Mouse (Mus musculus): Measurements from ENCODE around the gene Pa2g4. TPM values are rescaled to one million over a fixed set of nuclear protein-coding genes. Genes with fewer than 3 reads are reported as not detected.
A peak's percentile ranks its signal among the peaks of the same experiment; 100 is the strongest.
"Not testable (repeated sequence)": the region's sequence is repeated elsewhere in the genome, so short reads cannot be mapped to it uniquely, and the experiment has no call there.

Pa2g4 gene
- polyA plus RNA-seq (2015; fragmentation: Nextera tagmentation; extraction: Ambion mirVana), result 205 and 210 TPM in 2 replicates

DNA sequence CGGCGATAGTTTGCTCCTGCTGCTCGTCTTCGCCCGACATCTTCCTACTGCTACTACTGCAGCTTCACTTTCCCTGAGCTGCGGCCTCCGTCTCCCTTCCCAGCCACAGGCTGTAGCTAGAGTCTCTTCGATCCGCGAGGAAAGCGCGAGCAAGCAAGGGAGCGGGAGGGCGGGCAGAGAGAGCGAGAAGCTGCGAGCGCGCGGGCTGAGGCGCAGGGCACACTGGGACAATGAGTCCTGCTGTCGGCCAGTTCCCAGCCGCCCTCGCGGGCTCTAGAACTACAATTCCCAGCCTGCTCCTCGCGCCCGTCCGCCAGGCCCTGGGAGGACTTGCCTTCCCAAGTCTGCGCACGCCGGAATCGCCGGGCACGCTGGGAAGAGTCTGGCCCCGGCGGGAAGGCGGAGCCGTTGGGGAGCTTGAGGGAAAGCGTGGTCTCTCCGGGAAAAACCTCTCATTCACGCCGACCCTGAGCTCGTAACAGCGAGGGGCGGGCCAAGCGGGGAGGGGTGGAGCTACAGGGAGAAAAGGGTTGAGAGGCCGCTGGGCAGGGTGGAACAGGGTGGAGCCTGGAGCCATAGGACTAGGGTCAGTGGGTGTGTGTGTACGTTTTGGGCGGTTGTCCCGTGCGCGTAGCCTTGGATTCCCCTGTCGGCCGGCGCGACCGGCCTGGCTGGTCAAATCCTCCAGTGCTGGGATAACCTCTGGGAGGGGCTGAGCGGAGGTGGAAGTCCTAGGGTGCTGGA, at the start of gene Pa2g4:
Gene Pa2g4, minus strand, starts transcription at position 200 of the 744 bp plus-strand sequence.
- under 1% methylated on average over 58 of the region's 58 CpGs for WGBS
- Histone ChIP-seq H3K27me3 (replicated peaks) (no peaks in the 10 kb centered on the region), H3K4me3 (replicated peaks) (peak within 1 kb of the TSS; percentile 90), H3K9me3 (no peaks in the 10 kb centered on the region), H3K9ac (peak within 1 kb of the TSS; percentile 96), H3K4me2 (replicated peaks) (peak within 1 kb of the TSS; percentile 88), H3K36me3 (peaks cover 7% of the 10 kb centered on the region; the same call in 1 of the 2 replicates), H3K4me1 (replicated peaks) (peaks cover 10% of the 10 kb centered on the region), H3K27ac (peak within 1 kb of the TSS; percentile 93)
- ATAC-seq, result peak; percentile 99

DNA sequence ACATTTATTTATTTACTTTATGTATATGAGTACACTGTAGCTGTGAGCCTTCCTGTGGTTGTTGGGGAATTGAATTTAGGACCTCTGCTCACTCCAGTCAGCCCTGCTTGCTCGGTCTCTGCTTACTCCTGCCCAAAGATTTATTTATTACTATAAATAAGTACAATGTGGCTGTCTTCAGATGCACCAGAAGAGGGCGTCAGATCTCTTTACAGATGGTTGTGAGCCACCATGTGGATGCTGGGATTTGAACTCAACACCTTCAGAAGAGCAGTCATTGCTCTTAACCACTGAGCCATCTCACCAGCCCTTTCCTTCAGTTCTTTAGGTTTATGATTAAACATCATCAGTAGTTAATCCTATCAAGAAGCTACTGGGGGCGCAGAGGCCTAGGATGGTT, 49.1 kb upstream of the Pa2g4 start:
- no peaks in the 10 kb centered on the region for H3K36me3 ChIP-seq
- H3K9ac ChIP-seq, result no peak overlapping the region
- H3K4me1 ChIP-seq (replicated peaks), result 0 out of 2 replicates have a peak, but pooled peaks cover 3% of the 10 kb centered on the region
- WGBS, result 57% methylated on average over 3 of the region's 3 CpGs
- H3K4me3 ChIP-seq (replicated peaks), result no peak overlapping the region
- no peak overlapping the region for H3K4me2 ChIP-seq (replicated peaks)
- H3K27me3 ChIP-seq (replicated peaks), result no peaks in the 10 kb centered on the region
- H3K9me3 ChIP-seq, result no peaks in the 10 kb centered on the region
- H3K27ac ChIP-seq, result no peak overlapping the region
- ATAC-seq, result no peak

DNA sequence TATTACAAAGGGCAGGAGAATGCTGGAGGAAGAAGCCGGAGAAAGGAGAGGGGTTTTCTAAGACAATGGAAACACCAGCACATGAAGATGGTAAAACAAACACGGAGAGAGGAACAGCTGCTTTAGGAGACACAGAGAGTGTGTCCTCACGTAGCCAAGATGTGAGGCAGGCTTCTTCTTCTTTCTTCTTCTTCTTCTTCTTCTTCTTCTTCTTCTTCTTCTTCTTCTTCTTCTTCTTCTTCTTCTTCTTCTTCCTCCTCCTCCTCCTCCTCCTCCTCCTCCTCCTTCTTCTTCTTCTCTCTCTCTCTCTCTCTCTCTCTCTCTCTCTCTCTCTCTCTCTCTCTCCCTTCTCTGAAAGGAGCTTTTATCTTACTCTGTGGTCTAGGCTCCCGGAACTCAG, 48.0 kb upstream of the Pa2g4 start:
- H3K4me2 ChIP-seq (replicated peaks); H3K9me3 ChIP-seq; H3K9ac ChIP-seq; H3K27ac ChIP-seq; ATAC-seq; H3K36me3 ChIP-seq; H3K27me3 ChIP-seq (replicated peaks); H3K4me1 ChIP-seq (replicated peaks); H3K4me3 ChIP-seq (replicated peaks): not testable (repeated sequence)
- 47% methylated on average over 4 of the region's 4 CpGs for WGBS

DNA sequence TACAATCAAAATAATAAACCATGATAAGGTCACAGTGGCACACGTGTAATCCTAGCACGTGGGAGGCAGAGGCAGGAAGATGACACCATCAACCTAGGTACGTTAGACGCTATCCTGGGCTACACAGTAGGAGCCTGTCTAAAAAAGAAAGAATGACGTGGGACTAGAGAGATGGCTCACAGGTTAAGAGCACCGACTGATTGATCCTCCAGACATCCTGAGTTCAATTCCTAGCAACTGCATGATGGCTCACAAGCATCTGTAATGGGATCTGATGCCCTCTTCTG, 47.3 kb upstream of the Pa2g4 start:
- 36% methylated on average over 6 of the region's 6 CpGs for WGBS
- Histone ChIP-seq H3K36me3 (no peaks in the 10 kb centered on the region), H3K9ac (no peak overlapping the region)

DNA sequence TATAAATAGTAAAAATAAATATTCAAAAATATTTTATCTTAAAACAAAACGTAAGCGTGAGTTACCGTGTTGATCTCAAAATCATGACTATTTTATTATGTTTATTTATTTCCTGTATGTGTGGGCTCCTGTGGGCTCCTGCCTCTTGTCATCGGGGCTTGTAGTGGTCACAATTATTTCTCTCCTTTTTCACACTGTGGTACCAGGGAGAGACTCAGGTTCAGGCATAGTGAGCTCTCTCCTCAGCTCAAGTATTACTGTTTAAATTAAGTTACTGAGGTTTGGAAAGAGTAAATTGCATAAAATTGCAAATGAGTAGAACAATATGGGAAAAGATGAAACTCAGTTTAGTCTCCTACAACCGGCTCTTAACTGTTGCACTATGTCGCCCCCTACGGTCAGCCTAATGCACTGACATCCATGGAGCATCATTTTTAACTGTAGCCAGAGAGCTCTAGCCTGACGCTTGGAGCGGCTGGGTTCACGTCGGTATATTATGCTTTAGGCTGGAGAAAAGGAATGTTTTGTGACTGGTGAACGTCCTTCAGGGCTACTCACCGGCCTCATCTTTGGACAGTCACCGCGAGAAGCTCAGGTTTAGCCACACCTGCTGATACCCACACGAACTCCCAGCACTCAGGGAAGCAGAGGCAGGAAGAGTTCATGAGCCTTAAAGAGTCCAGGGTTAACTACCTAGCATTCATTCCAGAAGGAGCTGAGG, 46.8 kb upstream of the Pa2g4 start:
- peak overlapping the region; percentile 37; the same call in 1 of the 2 replicates for H3K4me2 ChIP-seq (replicated peaks)

More for the DNA sequence above, 47.3 kb upstream of the Pa2g4 start:
- Histone ChIP-seq H3K9me3 (no peaks in the 10 kb centered on the region), H3K27ac (no peak overlapping the region), H3K4me3 (replicated peaks) (no peak overlapping the region), H3K4me1 (replicated peaks) (0 out of 2 replicates have a peak, but pooled peaks cover 3% of the 10 kb centered on the region), H3K27me3 (replicated peaks) (no peaks in the 10 kb centered on the region), H3K4me2 (replicated peaks) (no peak overlapping the region)
- peak; percentile 32; the same call in 1 of the 2 replicates for ATAC-seq

DNA sequence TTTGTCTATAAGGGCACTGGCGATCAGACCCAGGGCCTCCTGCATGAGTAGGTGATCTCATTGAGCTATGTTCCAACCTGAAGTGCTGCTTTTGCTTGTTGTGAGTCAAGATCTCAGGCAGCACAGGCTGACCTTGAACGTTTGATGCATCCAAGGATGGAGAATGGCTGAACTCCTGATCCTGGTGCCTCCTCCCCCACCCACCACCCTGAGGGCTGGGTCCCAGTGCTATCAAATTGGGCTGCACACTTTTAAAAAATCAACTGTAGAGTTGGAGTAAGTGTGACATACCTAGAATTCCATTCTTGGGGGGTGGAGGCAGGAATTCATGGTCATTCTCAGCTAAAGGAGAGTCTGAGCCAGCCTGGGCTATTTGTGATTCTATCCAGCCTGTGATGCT, 40.7 kb upstream of the Pa2g4 start:
- no peak overlapping the region for H3K4me3 ChIP-seq (replicated peaks)
- WGBS, result 37% methylated on average over 2 of the region's 2 CpGs

More for the DNA sequence above, 46.8 kb upstream of the Pa2g4 start:
- H3K27me3 ChIP-seq (replicated peaks), result no peaks in the 10 kb centered on the region
- WGBS, result 14% methylated on average over 16 of the region's 16 CpGs
- H3K9me3 ChIP-seq, result no peaks in the 10 kb centered on the region
- H3K4me1 ChIP-seq (replicated peaks), result 0 out of 2 replicates have a peak, but pooled peaks cover 3% of the 10 kb centered on the region
- no peak overlapping the region for H3K9ac ChIP-seq
- H3K27ac ChIP-seq, result no peak overlapping the region
- no peaks in the 10 kb centered on the region for H3K36me3 ChIP-seq
- H3K4me3 ChIP-seq (replicated peaks), result no peak overlapping the region
- peak; percentile 78 for ATAC-seq

DNA sequence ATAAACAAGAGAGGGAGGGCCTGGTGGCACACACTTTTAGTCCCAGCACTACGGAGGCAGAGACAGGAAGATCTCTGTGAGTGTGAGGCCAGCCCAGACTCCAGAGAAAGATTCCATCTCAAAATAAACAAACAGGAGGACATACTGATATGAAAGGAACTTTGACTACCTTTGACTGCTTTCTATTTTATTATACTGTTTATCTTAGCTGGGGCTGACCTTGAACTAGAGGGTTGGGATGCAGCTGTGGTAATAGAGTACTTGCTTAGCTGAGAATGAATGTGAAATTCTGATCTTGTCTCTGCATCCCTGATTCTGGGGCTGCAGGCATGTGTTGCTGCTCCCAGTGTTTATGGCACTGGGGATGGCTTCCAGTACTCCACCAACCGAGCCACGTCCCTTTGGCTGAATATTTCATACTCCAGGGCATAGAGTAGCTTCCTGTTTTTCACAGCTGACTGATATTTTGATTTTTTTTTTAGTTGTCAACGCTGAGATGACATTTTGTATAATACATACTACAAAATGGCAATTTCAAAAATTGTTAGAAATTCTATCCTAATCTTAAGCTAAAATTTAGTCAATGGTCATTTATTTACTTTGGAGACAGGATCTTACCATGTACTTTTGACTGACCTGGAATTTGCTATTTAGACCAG, 36.8 kb upstream of the Pa2g4 start:
- 61% methylated on average over 4 of the region's 4 CpGs for WGBS
- H3K36me3 ChIP-seq, result no peaks in the 10 kb centered on the region
- ATAC-seq, result no peak

More for the DNA sequence above, 40.7 kb upstream of the Pa2g4 start:
- H3K4me2 ChIP-seq (replicated peaks), result no peak overlapping the region
- H3K9ac ChIP-seq, result no peak overlapping the region
- H3K36me3 ChIP-seq, result no peaks in the 10 kb centered on the region
- H3K9me3 ChIP-seq, result no peaks in the 10 kb centered on the region
- H3K4me1 ChIP-seq (replicated peaks), result no peaks in the 10 kb centered on the region
- ATAC-seq, result no peak
- H3K27ac ChIP-seq, result no peak overlapping the region
- H3K27me3 ChIP-seq (replicated peaks), result no peaks in the 10 kb centered on the region

DNA sequence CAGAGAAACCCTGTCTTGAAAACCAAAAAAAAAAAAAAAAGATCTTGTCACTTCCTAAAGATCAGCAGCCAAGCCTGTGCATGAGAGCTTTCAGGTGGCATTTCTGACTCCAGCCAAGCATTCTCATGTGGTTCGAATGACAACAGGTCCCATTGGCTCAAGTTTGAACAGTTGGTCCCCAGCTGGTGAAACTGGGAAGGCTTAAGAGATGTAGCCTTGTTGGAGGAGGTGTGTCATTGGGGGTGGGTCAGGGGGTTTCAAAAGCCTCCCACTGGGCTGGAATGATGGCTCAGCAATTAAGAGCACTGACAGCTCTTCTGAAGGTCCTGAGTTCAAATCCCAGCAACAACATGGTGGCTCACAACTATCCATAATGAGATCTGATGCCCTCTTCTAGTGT, 35.7 kb upstream of the Pa2g4 start:
- Histone ChIP-seq H3K4me3 (replicated peaks) (no peak overlapping the region), H3K4me2 (replicated peaks) (no peak overlapping the region), H3K27me3 (replicated peaks) (no peaks in the 10 kb centered on the region), H3K9me3 (no peaks in the 10 kb centered on the region), H3K9ac (no peak overlapping the region), H3K27ac (no peak overlapping the region), H3K36me3 (no peaks in the 10 kb centered on the region), H3K4me1 (replicated peaks) (0 out of 2 replicates have a peak, but pooled peaks cover 4% of the 10 kb centered on the region)
- 81% methylated on average over 1 of the region's 1 CpGs for WGBS
- no peak for ATAC-seq

More for the DNA sequence above, 36.8 kb upstream of the Pa2g4 start:
- Histone ChIP-seq H3K27ac (no peak overlapping the region), H3K4me3 (replicated peaks) (no peak overlapping the region), H3K27me3 (replicated peaks) (no peaks in the 10 kb centered on the region), H3K9ac (no peak overlapping the region), H3K4me1 (replicated peaks) (0 out of 2 replicates have a peak, but pooled peaks cover 4% of the 10 kb centered on the region), H3K9me3 (no peaks in the 10 kb centered on the region), H3K4me2 (replicated peaks) (no peak overlapping the region)

DNA sequence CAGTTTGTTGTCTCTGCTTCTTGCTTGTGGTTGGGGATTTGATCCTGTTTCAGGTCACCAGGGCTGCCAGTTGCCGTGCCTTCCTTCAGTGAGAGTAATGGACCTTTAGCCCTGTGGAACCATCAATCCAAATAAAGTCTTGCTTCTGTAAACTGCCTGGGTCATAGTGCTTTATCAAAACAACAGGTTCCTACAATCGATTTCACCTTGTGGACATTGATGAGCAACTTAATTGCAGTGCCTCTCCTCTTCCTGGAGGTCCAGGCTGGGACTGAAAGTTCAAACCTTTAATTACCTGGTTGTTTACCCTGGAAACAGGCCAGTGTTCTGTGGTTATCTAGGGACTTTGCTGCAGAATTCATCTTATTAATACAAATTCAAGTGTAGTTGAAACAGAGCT, 32.7 kb upstream of the Pa2g4 start:
- 22% methylated on average over 2 of the region's 2 CpGs for WGBS
- H3K27me3 ChIP-seq (replicated peaks), result no peaks in the 10 kb centered on the region
- H3K4me2 ChIP-seq (replicated peaks), result no peak overlapping the region
- no peak overlapping the region for H3K9ac ChIP-seq
- ATAC-seq, result no peak
- no peaks in the 10 kb centered on the region for H3K36me3 ChIP-seq
- H3K4me3 ChIP-seq (replicated peaks), result no peak overlapping the region
- H3K27ac ChIP-seq, result no peak overlapping the region
- no peaks in the 10 kb centered on the region for H3K9me3 ChIP-seq
- H3K4me1 ChIP-seq (replicated peaks), result 0 out of 2 replicates have a peak, but pooled peaks cover 4% of the 10 kb centered on the region

DNA sequence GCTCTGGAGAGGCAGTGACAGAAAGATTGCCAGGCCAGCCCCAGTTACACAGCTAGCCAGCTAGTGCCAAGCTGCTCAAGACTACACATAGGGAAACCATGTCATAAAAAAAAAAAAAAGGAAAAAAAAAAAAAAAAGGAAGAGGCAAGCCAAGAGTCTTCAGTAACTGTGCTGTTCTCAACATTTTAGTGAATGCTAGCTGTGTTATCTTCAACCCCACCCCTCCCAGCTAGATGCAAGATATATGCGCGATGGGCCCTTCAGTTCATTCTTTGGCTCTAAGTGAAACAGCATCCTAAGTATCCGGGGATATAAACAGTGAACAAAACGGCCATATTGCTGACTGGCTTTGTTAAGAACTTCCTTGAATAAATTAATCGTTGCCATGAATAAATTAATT, 27.0 kb upstream of the Pa2g4 start:
- ATAC-seq, result no peak
- no peak overlapping the region for H3K4me2 ChIP-seq (replicated peaks)
- H3K4me1 ChIP-seq (replicated peaks), result 0 out of 2 replicates have a peak, but pooled peaks cover 4% of the 10 kb centered on the region
- 73% methylated on average over 5 of the region's 5 CpGs for WGBS
- no peaks in the 10 kb centered on the region for H3K36me3 ChIP-seq
- H3K4me3 ChIP-seq (replicated peaks), result no peak overlapping the region
- H3K27me3 ChIP-seq (replicated peaks), result peaks cover 10% of the 10 kb centered on the region
- no peak overlapping the region for H3K9ac ChIP-seq
- H3K9me3 ChIP-seq, result no peaks in the 10 kb centered on the region
- no peak overlapping the region for H3K27ac ChIP-seq

DNA sequence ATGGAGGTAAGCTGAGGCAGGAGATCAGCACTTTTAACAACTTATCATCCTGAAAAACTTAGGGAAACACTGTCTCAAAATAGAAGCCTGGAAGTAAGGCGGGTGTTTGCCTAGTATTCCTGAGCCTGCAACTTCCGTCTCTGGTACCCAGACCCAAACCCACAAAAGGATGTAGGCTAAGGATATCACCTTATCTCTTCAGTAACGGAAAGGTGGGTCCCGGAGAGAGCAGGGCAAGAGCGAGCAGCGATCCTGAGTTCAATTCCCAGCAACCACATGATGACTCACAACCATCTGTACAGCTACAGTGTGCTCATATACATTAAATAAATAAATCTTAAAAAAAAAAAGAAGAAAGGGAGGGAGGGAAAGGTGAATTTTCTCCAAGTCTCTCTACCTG, 25.6 kb upstream of the Pa2g4 start:
- Histone ChIP-seq H3K9me3 (no peaks in the 10 kb centered on the region), H3K27ac (no peak overlapping the region), H3K4me3 (replicated peaks) (no peak overlapping the region), H3K9ac (no peak overlapping the region), H3K4me1 (replicated peaks) (0 out of 2 replicates have a peak, but pooled peaks cover 8% of the 10 kb centered on the region), H3K4me2 (replicated peaks) (no peak overlapping the region), H3K27me3 (replicated peaks) (peaks cover 20% of the 10 kb centered on the region), H3K36me3 (no peaks in the 10 kb centered on the region)
- ATAC-seq, result no peak
- WGBS, result 82% methylated on average over 6 of the region's 6 CpGs

DNA sequence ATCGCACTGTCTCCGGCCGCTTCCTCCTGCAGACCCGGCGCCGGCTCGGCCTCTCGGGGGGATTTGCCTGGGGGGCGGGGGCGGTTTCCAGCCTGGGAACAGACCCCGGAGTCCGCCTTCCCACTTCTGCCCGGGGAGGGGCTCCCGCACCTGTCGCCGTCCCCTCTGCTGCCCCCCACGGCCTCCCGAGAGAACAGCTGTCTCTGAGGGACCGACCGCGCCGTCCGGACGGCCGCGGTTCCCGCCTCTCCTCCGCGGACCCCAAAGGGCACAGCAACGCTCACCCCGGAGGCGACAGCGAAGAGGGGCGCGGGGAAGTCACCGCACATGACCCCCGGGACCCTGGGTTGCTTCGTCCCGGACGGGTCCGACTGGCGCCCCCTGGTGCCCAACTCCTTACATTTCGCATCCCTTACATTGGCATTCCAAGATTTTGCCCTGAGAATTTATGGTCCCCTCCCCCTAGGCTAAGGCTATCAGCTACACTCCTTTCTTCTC, 24.5 kb upstream of the Pa2g4 start:
- Histone ChIP-seq H3K27me3 (replicated peaks) (peaks cover 22% of the 10 kb centered on the region), H3K4me1 (replicated peaks) (0 out of 2 replicates have a peak, but pooled peaks cover 11% of the 10 kb centered on the region), H3K9me3 (no peaks in the 10 kb centered on the region), H3K4me3 (replicated peaks) (peak overlapping the region; percentile 71), H3K9ac (peak overlapping the region; percentile 66), H3K27ac (peak overlapping the region; percentile 88), H3K36me3 (no peaks in the 10 kb centered on the region), H3K4me2 (replicated peaks) (peak overlapping the region; percentile 95)
- ATAC-seq, result peak; percentile 13
- WGBS, result 0% methylated on average over 40 of the region's 43 CpGs

Measured in intestine, embryonic 15.5 days (tissue).